Mouse (Mus musculus) megakaryocyte, embryonic 14.5 days (primary cell): ENCODE data around the gene Nomo1. TPM values are rescaled to one million over a fixed set of nuclear protein-coding genes. Genes with fewer than 3 reads are reported as not detected.

Source experiments
- H3K27me3 ChIP-seq: replicated peaks from 2 replicates; pipeline ENCODE3; 2012; ENCODE audit warnings: inconsistent platforms
- H3K36me3 ChIP-seq: replicated peaks from 2 replicates; pipeline ENCODE3; 2012; ENCODE audit warnings: low read length, inconsistent platforms, mixed read lengths
- H3K4me1 ChIP-seq: 2 replicates; pipeline ENCODE4 v1.6.1; 2012; ENCODE audit warnings: inconsistent platforms
- H3K4me3 ChIP-seq: replicated peaks from 2 replicates; pipeline ENCODE3; 2012; ENCODE audit warnings: moderate library complexity, mild to moderate bottlenecking, inconsistent platforms
- H3K9me3 ChIP-seq: 2 replicates; pipeline ENCODE4 v1.6.1; 2012; ENCODE audit warnings: inconsistent platforms
- FLI1 ChIP-seq: IDR thresholded peaks from 2 replicates; pipeline ENCODE4 v1.6.1; 2012; ENCODE audit warnings: low read length, inconsistent platforms, mixed read lengths
- GATA1 ChIP-seq: IDR thresholded peaks from 3 replicates; pipeline ENCODE4 v1.6.1; 2012; ENCODE audit warnings: mixed read lengths, low read length, inconsistent platforms, borderline replicate concordance
- polyA plus RNA-seq: library from polyadenylated mRNA; stranded (reverse); fragments of >175 nt; gene quantifications from 2 replicates; pipeline ENCODE4 v1.2.3, GENCODE M21; 2012; ENCODE audit warnings: low replicate concordance; ENCODE audit not compliant: insufficient read depth

The Nomo1 gene
- polyA plus RNA-seq, 1 experiment: 218 TPM

DNA sequence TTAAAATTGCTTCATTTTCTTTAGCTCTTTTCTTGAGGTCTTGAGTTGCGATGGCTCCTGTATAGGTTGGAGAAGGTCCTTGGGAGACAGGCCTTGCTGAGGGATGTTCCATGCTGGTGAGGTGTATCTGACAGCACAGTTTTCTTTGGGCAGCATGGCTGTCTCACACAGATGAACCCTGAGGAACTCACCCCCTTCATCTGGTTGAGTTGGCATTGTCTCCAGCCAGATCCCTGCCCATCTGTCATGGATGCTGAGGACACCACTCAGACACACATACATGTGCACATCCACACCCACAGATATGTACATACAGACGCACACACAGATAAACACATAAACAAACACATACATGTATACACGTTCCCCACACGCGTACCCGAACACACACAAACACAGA, 29.8 kb downstream of the Nomo1 start:
- Histone ChIP-seq H3K9me3 (no peaks in the 10 kb centered on the region), H3K4me3 (no peak overlapping the region), H3K36me3 (peaks cover 99% of the 10 kb centered on the region), H3K4me1 (peaks cover 34% of the 10 kb centered on the region), H3K27me3 (no peaks in the 10 kb centered on the region)
- TF ChIP-seq FLI1: no peak
- no peak for TF ChIP-seq GATA1

DNA sequence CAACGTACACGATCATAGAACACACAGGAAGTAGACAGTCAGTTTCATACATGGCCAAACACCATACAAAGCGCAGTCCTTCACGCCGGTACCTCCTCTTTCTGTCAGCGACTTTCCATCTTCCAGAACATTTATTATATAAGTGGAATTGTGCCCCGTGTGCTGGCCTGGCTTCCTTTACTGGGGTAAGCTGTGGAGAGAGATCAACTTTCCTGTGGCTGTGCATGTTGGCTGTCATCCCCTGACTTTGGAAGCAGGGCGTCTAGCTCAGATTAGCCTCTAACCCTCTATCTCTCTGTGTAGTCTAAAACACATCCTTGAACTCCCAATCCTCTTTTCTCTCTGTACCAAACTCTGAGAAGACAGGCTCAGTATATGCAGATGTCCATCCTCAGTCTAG, 35.3 kb downstream of the Nomo1 start:
- Histone ChIP-seq H3K4me1 (peaks cover 28% of the 10 kb centered on the region), H3K9me3 (no peaks in the 10 kb centered on the region), H3K4me3 (no peak overlapping the region), H3K36me3 (peaks cover 99% of the 10 kb centered on the region), H3K27me3 (no peaks in the 10 kb centered on the region)
- TF ChIP-seq FLI1: no peak
- no peak for TF ChIP-seq GATA1

DNA sequence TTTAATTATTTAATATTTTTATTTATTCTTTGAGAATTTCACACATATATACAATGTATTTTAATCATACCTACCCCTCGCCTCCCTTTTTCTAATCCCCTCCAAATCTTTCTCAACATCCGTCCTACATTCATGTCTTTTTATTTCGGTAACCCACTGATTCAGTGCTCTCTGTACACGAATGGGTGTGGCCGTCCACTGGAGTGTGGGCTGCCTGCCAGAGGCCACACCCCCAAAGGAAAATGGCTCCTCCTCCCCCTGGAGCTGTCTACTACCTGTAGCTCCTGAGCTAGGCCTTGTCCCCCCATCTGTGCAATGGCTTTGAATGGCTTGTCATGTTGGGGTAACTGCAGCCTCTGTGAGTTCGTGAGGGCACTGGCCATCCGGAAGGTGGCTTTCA, 43.3 kb downstream of the Nomo1 start:
- no peak overlapping the region for H3K4me3 ChIP-seq
- no peak for TF ChIP-seq GATA1
- TF ChIP-seq FLI1: no peak
- peaks cover 32% of the 10 kb centered on the region for H3K4me1 ChIP-seq
- no peaks in the 10 kb centered on the region for H3K27me3 ChIP-seq
- H3K9me3 ChIP-seq: no peaks in the 10 kb centered on the region
- peaks cover 100% of the 10 kb centered on the region for H3K36me3 ChIP-seq

DNA sequence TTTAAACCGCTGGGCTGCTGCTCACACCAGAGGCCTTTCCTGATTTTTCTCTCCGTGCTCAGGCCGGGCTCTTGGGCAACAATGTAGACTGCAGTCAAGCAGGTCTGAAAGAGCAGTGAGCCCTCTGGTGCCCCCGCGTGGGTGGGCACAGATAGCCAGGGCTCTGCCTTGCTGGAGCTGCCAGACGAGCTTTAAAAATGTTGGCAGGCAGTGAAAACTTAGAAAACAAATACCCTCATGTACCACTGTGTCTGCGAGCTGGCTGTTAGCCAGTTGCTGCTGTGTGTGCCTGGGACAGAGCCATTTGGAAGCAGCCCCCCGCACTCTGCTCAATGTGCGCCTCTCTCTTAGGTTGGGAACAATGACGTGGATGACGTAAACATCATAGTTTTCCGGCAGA, 44.2 kb downstream of the Nomo1 start:
- H3K4me1 ChIP-seq: peaks cover 38% of the 10 kb centered on the region
- H3K9me3 ChIP-seq: no peaks in the 10 kb centered on the region
- TF ChIP-seq GATA1 (no peak), FLI1 (no peak)

DNA sequence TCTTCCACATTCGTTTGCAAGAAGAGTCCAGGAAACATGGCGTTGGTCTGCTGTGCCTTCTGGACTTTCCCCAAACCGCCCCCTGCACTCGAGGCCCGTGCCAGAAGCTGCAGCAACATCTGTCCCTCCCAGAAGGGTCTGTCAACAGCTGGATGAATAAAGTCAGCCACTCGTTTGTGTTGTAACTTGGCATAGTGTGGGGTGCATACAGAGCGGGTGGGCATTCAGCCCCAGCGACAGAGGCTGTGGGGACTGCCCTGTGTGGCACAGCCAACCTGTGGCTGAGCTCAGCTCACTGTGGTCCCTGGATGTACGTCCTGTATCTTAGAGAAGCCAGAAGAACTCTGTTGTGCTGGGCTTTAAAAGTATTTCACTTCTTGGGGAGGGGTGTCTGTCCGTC, 50.5 kb downstream of the Nomo1 start:
- Histone ChIP-seq H3K9me3 (0 out of 2 replicates have a peak, but pooled peaks cover 5% of the 10 kb centered on the region), H3K4me3 (no peak overlapping the region), H3K27me3 (no peaks in the 10 kb centered on the region), H3K36me3 (peaks cover 80% of the 10 kb centered on the region), H3K4me1 (peaks cover 89% of the 10 kb centered on the region)
- TF ChIP-seq GATA1 (no peak), FLI1 (no peak)

More for the DNA sequence above, 44.2 kb downstream of the Nomo1 start:
- H3K27me3 ChIP-seq: no peaks in the 10 kb centered on the region
- no peak overlapping the region for H3K4me3 ChIP-seq
- H3K36me3 ChIP-seq: peaks cover 100% of the 10 kb centered on the region

DNA sequence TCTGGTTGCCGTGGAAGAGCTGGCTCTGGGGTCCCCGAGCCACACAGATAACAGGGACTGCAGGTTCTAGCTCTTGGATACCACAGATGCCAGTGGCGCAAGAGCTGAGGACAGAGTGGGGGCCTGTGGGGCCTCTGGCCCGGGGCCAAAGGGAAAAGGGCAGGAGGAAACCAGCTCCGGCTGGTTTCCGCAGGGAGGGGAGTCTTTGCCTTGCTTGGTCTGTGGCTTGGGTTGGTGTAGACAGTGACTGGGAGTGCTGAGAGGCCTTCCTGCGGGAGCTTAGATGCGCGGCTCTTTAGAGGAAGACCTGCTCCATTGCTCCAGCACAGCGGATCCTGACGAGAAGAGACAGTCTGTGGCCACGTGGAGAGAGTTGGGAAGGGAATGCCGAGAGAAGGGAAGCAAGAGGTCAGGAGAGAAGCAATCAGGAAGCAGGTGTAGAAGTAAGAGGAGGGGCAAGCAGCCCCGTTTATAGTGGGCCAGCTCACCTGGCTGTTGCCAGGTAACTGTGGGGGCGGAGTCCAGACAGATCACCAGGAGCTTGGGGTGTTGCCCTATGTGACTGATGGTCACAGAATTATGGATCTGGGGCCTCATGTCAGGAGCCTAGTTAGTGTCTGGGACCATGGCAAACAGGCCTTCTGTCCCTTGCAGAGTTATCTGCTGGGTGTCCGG, 51.5 kb downstream of the Nomo1 start:
- Histone ChIP-seq H3K36me3 (peaks cover 70% of the 10 kb centered on the region), H3K4me3 (no peak overlapping the region), H3K27me3 (no peaks in the 10 kb centered on the region), H3K9me3 (0 out of 2 replicates have a peak, but pooled peaks cover 5% of the 10 kb centered on the region), H3K4me1 (peaks cover 85% of the 10 kb centered on the region)
- TF ChIP-seq GATA1 (no peak), FLI1 (no peak)

DNA sequence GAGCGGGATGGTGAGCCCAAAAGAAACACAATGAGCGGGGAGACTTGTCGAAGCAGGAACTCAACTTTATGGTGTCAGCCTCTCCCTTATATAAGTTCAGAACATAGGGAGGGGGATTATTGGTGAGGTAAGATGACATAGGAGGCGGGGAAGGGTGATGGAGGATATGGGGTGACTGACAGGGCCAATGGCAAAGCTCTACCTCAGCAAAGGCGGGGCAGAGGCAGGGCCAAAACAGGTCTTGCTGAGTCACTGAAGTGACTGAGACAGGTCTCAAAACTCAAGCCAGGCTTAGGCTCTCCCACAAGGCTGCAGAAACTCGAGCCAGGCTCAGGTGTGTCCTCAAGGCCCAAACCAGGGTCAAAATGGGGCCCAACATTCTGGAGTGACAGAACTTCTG, 52.9 kb downstream of the Nomo1 start:
- Histone ChIP-seq H3K9me3 (0 out of 2 replicates have a peak, but pooled peaks cover 5% of the 10 kb centered on the region), H3K4me3 (no peak overlapping the region), H3K27me3 (peaks cover 9% of the 10 kb centered on the region), H3K36me3 (peaks cover 56% of the 10 kb centered on the region), H3K4me1 (peaks cover 74% of the 10 kb centered on the region)
- TF ChIP-seq FLI1 (no peak), GATA1 (no peak)

DNA sequence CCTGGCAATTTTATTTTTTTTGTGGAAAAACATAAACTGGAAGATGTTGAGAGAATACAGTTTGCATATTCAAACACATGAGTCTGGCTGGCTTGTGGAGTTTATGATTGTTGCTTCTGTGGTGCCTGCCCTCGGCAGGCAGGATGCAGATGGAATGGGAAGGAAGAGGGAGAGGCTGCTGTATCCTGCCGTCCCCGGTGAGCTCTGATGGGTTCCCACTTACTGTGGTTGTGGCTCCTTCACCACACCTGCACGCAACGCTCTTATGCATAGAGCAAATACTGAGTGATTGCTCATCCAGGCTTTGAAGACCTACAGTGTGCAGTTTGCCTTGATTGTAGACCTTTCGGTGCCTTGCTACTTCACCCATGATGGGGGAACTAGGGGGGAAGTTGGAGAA, 54.7 kb downstream of the Nomo1 start:
- TF ChIP-seq FLI1 (no peak), GATA1 (no peak)
- Histone ChIP-seq H3K27me3 (peaks cover 23% of the 10 kb centered on the region), H3K9me3 (0 out of 2 replicates have a peak, but pooled peaks cover 5% of the 10 kb centered on the region), H3K4me3 (no peak overlapping the region), H3K4me1 (peaks cover 58% of the 10 kb centered on the region), H3K36me3 (peaks cover 38% of the 10 kb centered on the region)

DNA sequence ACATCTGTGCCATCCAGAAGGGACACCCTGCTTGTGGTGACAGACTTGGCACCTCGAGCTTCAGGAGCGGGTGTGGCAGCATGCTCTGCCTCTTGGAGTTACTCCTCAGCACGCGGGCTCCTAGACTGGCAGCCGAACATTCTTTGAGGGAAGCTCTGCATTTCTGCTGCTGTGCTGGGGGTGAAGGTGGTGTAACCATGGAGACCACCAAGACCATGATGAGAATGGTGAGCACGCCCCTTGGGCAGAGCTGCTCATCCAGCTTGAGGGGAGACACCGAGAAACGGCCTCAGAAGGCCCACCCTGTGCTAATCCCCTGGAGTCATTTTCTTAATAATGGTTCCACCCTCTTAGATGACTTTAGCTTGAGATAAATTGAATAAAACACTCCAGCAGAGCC, 59.3 kb downstream of the Nomo1 start:
- 0 out of 2 replicates have a peak, but pooled peaks cover 5% of the 10 kb centered on the region for H3K9me3 ChIP-seq
- H3K4me1 ChIP-seq: peaks cover 17% of the 10 kb centered on the region
- peaks cover 62% of the 10 kb centered on the region for H3K27me3 ChIP-seq
- no peak overlapping the region for H3K4me3 ChIP-seq
- H3K36me3 ChIP-seq: no peaks in the 10 kb centered on the region
- no peak for TF ChIP-seq FLI1
- TF ChIP-seq GATA1: no peak

DNA sequence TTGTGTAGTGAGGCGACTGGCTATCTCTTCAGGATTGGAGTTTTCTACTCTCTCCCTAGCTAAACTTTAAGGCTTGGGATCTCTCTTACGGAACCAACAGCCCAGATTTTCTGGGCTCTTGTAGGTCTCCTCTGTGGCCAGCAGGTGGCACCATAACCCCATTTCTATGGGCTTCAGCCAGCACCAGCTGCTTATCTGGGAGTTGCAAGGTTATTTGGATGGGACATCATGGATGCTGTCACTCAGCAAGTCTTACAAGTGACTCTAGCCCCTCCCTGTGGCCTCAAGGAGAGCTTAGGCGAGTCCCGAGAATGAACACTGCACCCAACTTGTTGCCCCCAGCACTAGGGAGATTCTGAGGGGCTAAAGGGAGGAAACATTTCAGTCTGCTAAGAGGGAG, 62.6 kb downstream of the Nomo1 start:
- peaks cover 25% of the 10 kb centered on the region for H3K4me1 ChIP-seq
- no peak overlapping the region for H3K4me3 ChIP-seq
- no peaks in the 10 kb centered on the region for H3K36me3 ChIP-seq
- peaks cover 15% of the 10 kb centered on the region for H3K9me3 ChIP-seq
- no peak for TF ChIP-seq FLI1
- TF ChIP-seq GATA1: no peak
- peaks cover 87% of the 10 kb centered on the region for H3K27me3 ChIP-seq

DNA sequence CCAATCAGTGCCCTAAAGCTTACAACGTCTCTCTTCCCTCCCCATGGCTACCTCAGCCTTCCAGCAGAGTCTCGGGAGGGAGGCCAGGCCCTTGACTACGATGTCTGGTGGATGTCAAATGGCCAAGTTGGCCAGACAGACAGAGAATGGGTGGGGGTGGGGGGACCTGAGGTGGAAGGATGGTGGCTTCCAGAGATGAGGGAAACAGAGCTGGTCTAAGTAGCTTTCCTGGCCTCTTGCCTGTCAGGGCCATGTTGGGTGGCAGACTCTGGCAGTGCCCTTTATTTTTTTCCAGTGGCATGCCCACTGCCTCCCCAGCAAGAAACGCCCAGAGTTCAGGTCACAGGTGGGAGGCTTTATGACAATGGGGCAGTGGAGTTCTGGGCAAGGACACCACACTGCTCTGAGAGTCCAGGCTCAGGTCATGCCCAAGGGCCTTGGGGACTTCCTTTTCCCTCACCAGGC, 63.9 kb downstream of the Nomo1 start:
- H3K36me3 ChIP-seq: no peaks in the 10 kb centered on the region
- H3K27me3 ChIP-seq: peaks cover 90% of the 10 kb centered on the region
- no peak overlapping the region for H3K4me3 ChIP-seq
- H3K4me1 ChIP-seq: peaks cover 25% of the 10 kb centered on the region
- TF ChIP-seq GATA1 (no peak), FLI1 (no peak)
- H3K9me3 ChIP-seq: peaks cover 17% of the 10 kb centered on the region
